Mouse (Mus musculus) spleen, adult 12 weeks (tissue): ENCODE results near the gene Aph1a.
A peak's percentile ranks its signal among the peaks of the same experiment; 100 is the strongest.
"Not testable (repeated sequence)": the region's sequence is repeated elsewhere in the genome, so short reads cannot be mapped to it uniquely, and the experiment has no call there.

ENCODE experiments used
- DNase-seq: peaks from one replicate; pipeline ENCODE4 v3.0.0; 2022; ENCODE audit warnings: low spot score

The Aph1a gene

GRCm38 (mm10) chr3:95920532-95920931 lies 26.8 kb downstream of the Aph1a start:
- DNase-seq, result not testable (repeated sequence)

GRCm38 (mm10) chr3:95923429-95923828 lies 29.7 kb downstream of the Aph1a start:
- not testable (repeated sequence) for DNase-seq

- DNase-seq, result no peak
Measured at GRCm38 (mm10) chr3:95924185-95924584, 30.4 kb downstream of the Aph1a start.

- DNase-seq, result no peak
Measured at GRCm38 (mm10) chr3:95925087-95925486, 31.3 kb downstream of the Aph1a start.

GRCm38 (mm10) chr3:95928261-95928657 lies 34.5 kb downstream of the Aph1a start:
- no peak for DNase-seq

- DNase-seq, result peak; percentile 95
Measured at GRCm38 (mm10) chr3:95928658-95929503, 35.1 kb downstream of the Aph1a start, which contains the start of gene Anp32e. Anp32e (plus strand) TSS chr3:95929246.

GRCm38 (mm10) chr3:95929581-95930470 lies 36.1 kb downstream of the Aph1a start:
- DNase-seq, result peak; percentile 63

- DNase-seq, result no peak
Measured at GRCm38 (mm10) chr3:95930471-95930789, 36.7 kb downstream of the Aph1a start.

- no peak for DNase-seq
Measured at GRCm38 (mm10) chr3:95931471-95931870, 37.7 kb downstream of the Aph1a start.

- no peak for DNase-seq
Measured at GRCm38 (mm10) chr3:95932157-95932556, 38.4 kb downstream of the Aph1a start.

GRCm38 (mm10) chr3:95932566-95932965 lies 38.8 kb downstream of the Aph1a start:
- no peak for DNase-seq

- DNase-seq, result no peak
Measured at GRCm38 (mm10) chr3:95933111-95933750, 39.5 kb downstream of the Aph1a start.

GRCm38 (mm10) chr3:95934448-95934847 lies 40.7 kb downstream of the Aph1a start:
- DNase-seq, result no peak

- DNase-seq, result no peak
Measured at GRCm38 (mm10) chr3:95938217-95938616, 44.4 kb downstream of the Aph1a start.

GRCm38 (mm10) chr3:95938835-95939234 lies 45.1 kb downstream of the Aph1a start:
- peak; percentile 14 for DNase-seq

GRCm38 (mm10) chr3:95942749-95943148 lies 49.0 kb downstream of the Aph1a start:
- DNase-seq, result no peak

- no peak for DNase-seq
Measured at GRCm38 (mm10) chr3:95943226-95943625, 49.5 kb downstream of the Aph1a start.

- DNase-seq, result no peak
Measured at GRCm38 (mm10) chr3:95944742-95945141, 51.0 kb downstream of the Aph1a start.

- DNase-seq, result no peak
Measured at GRCm38 (mm10) chr3:95945731-95946240, 52.0 kb downstream of the Aph1a start.
